Mouse (Mus musculus) G1E (cell line): ENCODE measurements around the gene Gngt2.

Experiments used
- CTCF ChIP-seq: IDR thresholded peaks from 2 replicates; pipeline ENCODE4 v1.5.1; 2012; ENCODE audit warnings: low read depth, low read length, inconsistent platforms, mixed read lengths
- GATA1 ChIP-seq: IDR thresholded peaks from 2 replicates; pipeline ENCODE4 v1.6.1; 2012; ENCODE audit warnings: borderline replicate concordance, low read length, inconsistent platforms, mixed read lengths
- POLR2AphosphoS5 ChIP-seq: IDR thresholded peaks from 2 replicates; pipeline ENCODE4 v1.6.1; 2012; ENCODE audit warnings: low read depth, low read length, inconsistent platforms; ENCODE audit not compliant: insufficient replicate concordance
- TAL1 ChIP-seq: conservative IDR thresholded peaks from 2 replicates; pipeline ENCODE4 v1.6.1; 2012; ENCODE audit warnings: low read depth, low read length, inconsistent platforms, mixed read lengths

GRCm38 (mm10) chr11:95850898-95851297 is 13.9 kb downstream of the Gngt2 start:
- TF ChIP-seq CTCF (no peak), GATA1 (no peak), POLR2AphosphoS5 (no peak), TAL1 (no peak)
